Mouse (Mus musculus) adrenal gland, postnatal 25 days (tissue): Measurements from ENCODE around the gene Insc. TPM values are rescaled to one million over a fixed set of nuclear protein-coding genes. Genes with fewer than 3 reads are reported as not detected.

Source experiments
- DNase-seq: peaks from one replicate; pipeline ENCODE4 v3.0.0; 2021; ENCODE audit warnings: mixed read lengths
- total RNA-seq: library from RNA; stranded (reverse); gene quantifications from 2 replicates; pipeline ENCODE4 v1.2.3, GENCODE M21; 2021

Insc gene
- total RNA-seq, 1 experiment from 2014 or later, result 2.6 TPM

DNA sequence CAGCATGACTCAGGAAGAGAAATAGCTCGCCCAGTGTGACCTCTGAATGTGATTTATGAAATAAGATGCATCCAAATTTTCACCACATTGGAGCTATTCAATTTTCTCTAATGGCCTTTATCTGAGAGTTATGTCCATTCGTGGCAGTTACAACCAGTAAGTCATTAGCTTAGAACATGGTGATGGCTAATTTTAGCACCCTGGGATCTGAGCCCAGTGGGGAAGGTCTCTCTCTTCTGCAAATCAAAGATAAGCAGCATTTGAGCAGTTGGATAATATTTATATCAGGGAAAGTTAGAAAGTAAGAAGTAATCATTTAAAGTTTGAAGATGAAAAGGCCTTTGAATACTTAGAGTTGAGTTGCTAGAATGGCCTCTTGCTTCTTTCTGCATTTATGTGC, 19.2 kb downstream of the Insc start:
- DNase-seq, result no peak

DNA sequence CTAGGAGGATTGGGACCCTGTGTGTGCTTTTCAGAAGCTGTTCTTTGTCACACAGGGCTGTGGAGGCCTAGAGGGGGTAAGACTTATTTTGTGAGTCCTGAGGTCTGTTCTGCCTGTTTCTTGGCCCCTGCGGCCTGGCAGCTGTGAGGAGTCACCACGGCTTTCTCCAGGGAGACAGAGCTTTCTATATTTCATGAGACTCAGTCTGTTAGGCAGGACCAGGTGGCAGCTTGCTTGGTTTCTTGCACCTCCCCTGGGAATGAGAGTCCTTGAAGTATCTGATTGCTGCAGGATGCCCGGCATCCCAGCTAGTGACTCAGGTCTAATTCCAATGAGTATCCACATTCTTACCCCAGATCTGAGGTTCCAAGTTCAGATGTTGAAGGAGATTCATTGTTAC, 21.8 kb downstream of the Insc start:
- no peak for DNase-seq

DNA sequence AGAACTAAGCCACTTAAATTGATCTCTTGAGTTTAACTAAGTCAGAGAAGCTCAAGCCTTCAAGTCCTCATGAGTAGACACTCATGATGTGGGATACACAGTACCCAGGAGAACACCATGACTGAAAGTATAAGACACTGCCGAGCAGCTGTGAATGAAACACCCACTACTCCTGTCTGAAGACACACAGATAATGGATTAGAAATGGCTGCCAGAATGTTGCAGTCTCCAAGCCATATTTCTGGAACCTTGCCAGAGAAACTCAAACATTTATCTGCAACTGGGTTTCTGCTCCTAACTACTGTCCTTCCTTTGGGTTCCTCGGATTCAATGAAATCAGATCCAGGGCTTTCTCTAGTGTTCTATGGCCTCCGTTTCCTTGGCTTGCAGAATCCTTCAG, 23.0 kb downstream of the Insc start:
- no peak for DNase-seq

DNA sequence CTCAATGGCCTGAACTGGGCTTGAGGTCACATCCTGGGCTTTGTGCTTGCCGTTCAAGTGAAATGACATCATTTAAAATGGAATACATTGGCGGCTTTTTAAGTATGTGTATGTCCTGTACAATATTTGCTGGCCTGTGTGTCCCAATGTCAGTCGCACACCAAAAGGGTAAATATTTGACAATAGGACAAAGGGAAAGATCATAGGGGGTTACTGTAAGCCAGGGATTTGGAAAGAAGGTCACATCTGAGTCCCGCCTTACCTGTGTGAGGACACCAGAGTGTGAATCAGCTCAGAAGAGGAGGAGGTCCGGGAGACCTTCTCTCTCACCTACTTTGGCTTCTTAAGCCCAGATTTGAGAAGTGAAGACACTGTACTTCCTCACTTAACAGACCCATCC, 25.0 kb downstream of the Insc start:
- DNase-seq, result no peak

DNA sequence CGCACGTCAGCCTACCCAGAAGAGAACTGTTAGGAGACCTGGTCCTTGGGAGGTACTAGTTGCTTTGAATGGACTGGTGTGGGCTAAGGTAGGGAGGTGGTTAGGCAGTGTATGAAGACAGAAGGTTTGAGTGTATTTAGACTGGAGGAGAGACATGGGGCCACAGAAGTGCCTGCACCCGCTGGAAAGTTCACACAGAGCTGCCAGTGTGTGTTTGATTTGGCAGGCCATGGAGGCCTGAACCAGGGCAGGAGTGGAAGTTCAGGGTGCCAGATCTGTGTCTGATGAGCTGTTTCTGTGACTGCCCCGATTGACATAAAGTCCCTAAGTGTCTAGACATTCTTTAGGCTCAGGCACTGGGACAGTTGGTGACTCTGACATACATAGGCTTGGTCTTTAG, 25.5 kb downstream of the Insc start:
- DNase-seq, result no peak

DNA sequence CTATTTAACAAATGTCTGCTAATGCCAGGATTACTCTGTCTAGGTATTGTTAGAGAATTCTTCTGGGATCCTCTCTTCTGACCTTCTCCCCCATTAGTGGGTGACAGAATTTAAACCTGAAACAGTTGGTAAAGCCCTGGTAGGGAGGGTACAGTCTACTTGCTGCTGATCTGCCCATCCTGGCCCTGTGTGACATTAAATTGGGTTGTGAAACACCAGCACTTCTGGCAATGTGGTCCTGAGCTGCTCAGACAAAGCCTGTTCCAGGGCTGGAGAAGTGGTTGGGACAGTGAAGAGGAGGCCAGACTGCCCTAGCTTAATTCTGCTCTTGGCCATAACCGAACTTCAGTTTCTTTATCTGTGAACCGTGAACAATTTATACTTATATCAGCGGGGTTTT, 27.1 kb downstream of the Insc start:
- no peak for DNase-seq

DNA sequence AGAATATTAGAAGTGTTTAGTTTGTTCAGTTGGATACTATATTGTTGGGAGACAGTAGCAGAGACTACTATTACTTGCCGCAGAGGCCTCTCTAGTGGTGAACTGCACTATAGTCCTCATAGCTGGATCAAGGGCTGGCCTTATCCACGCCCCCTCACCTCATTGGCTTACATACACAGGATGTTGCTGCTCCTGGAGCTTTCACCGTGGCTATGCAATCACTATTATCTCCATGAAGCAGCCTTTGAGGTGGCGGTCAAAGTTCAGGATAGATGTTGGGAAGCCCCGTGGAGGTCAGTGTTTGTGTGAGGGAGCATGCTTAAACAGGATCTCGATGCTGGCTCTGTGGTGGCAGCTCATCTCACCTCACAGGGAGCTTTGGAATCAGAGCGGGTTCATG, 28.3 kb downstream of the Insc start:
- no peak for DNase-seq

DNA sequence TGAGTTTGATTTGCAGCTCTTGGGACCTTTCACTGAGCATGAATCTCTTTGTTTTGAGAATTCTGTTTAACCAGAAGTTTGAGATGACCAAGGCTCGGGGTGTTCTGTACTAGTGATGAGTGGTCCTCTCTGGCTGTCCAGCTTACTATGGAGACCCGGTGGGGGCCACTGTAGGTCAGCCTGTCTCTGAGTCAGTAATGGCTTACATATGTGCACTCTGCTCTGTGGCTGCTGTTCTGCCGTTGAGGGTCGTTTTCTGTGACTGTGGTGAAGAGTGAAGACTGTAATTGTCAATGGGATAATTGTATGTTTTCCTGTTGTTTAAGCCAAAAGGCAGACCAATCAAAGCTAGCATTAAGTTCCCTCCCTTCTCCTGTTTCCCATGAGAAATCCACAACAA, 30.3 kb downstream of the Insc start:
- DNase-seq, result no peak

DNA sequence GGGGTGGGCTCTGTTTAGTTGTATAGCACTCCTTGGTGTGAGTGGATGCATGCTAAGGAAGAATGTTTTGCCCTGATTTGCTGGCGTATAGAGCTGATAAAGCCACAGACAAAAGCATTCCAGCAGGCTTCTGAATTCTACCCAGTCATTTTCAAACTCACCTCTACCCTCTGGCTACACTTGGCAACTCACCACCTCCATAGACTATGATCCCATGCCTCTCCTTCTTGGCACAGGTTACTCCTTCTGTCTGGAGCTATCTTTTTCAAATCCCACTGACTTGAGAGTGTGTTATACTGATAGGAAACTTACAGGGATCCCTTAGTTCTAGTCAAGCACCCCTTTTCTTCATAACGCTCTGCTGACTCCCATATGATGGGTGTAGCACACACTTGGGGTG, 32.4 kb downstream of the Insc start:
- no peak for DNase-seq

DNA sequence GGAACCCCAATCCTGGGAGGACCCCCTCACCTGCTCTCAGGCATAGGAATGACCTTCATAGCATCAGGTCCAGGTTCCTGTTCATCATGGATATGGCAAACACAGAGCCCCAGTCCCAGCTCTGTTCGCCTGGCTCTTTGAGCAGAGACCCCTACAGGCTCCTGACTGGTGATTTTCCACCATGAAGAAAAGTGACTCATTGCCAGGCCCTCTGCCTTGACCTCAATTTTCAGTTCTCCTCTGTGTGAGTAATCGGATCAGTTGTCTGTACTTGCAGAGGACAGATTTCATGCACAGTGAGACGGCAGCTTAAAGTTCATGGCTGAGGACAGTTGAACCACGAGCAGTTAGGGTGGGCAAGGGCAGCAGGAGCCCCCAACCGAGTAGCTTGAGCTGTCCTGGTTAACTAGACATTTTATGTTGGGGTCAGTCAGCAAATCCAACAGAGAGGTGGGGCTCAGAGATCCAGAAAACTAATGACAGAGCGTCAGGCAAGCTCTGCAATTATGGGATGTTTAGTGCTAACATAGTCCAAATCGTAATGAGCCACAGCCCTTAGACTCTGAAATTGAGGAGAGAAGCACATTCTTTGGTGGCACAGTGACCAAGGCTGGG, 34.8 kb downstream of the Insc start:
- peak; percentile 40 for DNase-seq

DNA sequence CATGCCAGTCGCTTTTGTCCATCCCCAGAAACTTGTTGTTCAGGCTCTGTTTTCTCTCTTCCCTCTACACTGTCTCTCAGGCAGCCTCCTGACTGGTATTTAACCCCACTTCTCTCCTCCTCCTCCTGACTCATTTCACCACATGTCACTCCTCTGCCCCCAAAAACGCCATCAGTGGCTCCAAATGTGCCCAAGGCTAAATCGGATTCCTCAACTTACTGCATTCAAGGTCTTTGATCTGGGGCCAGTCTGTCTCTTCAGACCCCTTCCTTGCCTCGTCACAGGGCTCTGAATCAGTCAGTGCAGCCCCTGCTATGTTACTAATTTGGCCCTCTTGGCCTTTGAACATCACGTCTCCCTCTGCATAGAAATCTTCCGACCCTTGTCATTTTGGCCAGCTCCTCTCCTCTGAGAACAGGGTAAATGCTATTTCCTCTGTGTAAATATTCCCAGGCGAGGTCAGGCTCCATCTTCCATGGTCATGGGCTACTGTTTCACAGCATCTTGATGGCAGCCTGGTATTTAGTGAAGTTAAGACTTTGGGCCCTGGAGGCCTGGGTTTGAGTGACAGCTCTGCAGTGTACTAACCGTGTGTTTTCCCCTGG, 35.7 kb downstream of the Insc start:
- peak; percentile 17 for DNase-seq

DNA sequence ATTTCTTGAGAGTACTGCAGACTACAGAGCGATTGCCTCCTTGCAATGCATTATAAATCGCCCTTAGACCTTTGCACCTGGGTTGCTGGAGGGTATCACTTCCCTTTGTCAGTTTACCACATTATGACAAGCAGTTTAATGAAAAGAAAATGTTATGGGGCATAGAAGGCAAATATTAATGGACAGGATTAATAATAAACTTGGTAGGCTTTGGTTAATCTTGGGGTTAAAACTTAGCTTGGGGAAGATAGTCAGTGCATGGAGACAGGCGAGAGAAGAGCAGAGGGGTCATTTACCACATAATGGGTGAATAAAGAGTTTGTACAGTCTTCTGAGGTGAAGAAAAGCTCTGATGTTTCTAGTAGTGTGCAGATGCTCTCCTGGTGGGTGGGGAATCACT, 39.8 kb downstream of the Insc start:
- no peak for DNase-seq

DNA sequence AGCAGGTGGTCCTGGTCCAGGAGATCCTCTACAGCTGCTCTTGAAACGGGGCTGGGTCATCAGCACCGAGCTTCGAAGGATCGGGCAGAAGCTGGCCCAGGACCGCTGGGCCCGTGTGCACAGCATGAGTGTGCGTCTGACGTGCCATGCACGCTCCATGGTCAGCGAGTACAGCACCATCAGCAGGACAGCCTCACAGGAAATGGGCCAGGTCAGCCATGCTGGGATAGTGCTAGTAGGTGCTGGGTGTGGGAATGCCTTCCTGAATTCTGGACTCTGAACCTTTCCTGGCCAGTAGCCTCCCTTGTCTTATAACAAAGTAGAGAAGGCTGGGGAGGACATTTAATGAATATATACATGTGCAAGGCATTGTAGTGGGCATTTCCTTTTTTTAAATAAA, 47.6 kb downstream of the Insc start:
- no peak for DNase-seq

DNA sequence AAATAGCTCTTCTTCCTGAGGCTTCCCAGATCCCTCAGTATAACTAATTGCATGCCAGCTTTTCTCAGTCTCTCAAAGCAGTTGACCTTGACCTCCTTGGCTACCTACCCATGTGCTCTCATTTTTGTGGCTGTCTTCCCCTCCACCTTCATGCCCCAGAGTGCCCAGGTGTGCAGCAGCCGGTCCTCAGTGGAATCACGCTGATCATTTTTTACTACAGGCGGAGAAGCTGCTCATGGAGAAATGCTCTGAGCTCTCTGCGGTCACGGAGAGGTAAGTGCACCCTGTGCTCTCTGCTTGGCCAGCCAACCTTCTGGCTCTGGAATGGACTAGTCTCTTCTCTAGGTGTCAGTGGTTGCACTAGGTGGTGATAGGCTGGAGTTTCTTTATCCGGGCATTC, 48.5 kb downstream of the Insc start:
- DNase-seq, result no peak

DNA sequence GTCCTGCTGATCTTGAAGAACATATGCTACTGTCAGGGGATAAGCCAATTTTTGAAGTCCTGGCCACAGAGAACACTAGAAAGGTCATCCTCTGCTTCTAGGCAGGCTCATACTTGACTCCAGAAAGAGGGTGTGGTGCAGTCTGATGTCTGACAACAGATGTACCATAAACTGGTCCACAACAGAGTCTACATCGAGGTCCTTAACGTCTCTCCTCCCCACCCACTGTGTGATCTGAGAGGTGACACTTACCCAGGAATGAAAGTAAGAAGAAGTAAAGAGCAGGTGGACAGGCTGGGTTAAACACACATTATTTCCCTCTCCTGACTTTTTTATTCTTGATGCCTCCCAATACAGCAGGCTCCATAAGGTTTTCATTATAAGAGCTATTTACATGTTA, 50.9 kb downstream of the Insc start:
- no peak for DNase-seq

DNA sequence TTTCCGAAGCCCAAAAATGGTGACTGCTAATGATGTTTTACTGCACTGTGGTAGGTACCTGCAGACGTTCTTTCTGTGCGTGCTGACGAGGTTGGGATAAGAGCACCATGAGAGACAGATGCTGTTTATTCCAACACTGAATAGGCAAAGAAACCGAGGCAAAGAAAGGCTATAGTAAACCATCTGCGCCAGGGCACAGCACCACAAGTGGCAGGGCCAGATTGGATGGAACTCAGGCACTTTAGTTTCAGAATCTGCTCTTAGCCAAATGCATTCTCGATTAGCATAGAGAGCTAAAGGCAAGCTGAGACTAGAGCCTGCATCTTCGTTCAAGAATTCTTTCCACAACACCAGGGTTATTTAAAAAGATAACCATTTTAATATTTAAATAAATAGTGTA, 59.1 kb downstream of the Insc start:
- DNase-seq, result no peak

DNA sequence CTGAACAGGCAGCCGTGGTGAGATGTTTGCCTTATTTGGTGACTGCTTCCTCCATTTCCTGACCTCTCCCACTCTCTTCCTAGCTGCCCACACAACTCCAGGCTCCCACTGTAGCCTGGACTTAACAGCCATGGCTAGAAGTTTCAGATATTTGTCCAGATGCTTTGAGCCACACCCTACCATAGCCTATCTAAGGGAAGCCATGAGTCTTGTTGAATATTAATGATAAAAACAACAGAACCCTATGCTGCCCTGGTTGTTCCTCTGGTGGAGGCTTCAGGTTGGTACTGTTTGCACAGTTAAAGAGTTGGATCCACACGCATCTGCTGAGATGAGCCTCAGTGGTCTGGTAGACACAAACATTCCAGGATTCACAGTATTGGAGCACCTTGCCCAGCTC, 61.8 kb downstream of the Insc start:
- no peak for DNase-seq

DNA sequence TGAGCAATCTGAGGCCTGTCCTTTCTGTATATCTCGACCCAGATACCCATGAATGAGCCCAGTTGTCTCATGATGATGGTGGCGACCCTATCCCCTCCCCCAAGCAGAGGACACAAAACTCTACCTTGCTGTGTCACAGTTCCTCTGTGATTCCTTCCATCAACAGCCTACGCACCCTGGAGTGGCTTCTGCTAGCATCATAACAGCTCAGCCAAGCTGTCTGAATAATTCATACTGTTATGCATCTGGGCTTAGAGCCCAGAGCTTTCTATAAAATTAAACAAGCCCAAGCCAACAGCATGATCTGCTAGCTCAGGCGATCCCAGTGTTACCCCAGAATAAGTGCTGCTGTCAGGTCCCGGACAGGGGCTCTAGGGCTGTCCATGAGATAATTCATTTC, 63.8 kb downstream of the Insc start:
- no peak for DNase-seq

DNA sequence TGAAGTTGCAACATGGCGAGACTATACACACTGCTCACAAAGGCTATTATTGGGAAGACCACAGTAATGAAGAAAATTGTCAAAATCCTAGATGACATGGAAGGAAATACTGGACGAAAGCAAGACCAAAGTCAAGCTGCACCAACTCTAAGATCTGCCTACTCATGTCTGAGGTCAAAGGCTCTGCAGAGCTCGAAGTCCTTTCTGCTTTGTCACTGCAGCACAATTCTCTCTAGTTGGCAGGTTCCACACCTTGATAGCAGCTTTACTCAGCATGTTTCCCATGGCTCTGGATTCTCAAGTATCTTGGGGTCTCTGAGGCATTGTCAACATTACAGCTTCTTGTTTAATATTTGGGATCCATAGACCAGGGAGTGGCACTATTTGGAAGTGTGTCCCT, 64.8 kb downstream of the Insc start:
- no peak for DNase-seq

DNA sequence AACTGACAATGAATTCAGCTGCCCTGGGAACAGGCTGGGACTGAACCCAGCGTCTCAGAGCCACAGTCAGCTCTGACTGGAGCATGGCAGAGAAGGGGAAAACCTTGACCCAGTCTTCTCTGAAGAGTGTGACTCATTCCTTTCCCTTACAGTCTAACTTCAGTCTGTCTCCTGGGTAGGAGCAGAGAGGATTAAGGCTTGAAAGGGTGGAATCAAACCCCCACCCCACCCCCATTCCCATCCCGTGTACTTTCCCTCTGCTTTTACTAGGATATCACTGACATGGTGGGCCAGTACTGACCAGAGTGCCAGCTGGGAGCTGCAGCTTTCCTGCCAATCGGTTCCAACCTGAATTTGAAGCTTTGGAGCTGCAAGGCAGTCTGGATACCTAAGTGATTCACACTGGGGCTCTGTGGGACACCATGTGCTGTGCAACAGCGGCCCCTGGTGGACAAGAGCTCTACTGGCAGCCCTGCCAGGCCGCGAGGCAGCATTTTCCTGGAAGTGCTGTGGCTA, 73.9 kb downstream of the Insc start:
- DNase-seq, result peak; percentile 92

DNA sequence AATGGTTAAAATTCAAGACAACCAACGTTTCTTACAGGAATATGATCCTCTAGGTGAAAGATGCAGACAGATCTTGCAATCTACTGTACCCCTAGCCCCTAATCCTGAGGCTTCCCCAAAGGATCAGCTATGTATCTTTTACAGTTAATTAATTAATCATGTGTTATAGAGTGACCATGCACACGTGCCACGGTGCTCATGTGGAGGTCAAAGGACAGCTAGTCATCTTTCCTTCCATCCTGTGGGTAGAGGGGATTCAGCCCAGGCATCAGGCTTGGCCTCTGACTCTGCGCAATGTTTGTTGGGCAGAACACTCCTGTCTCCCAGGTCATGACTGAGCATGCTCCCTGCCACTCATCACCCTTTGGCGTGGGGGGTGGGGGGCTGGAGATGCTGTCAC, 74.4 kb downstream of the Insc start:
- DNase-seq, result no peak

DNA sequence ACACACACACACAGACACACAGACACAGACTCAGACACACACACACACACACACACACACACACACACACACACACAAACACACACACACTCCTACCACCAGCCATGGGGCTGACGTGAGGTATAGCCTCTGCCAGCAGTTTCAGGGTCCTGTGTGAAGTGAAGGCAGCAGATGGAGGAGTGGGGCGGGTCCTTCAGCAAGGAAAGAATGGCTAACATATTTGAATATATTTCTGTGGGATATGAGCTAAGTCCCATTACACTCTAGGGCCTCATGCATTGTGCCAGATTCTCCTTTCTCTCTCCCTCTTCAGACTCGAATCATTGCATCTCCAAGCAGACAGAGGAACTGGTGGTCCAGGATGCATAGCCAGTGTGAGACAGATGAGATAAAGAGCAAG, 74.9 kb downstream of the Insc start:
- no peak for DNase-seq

DNA sequence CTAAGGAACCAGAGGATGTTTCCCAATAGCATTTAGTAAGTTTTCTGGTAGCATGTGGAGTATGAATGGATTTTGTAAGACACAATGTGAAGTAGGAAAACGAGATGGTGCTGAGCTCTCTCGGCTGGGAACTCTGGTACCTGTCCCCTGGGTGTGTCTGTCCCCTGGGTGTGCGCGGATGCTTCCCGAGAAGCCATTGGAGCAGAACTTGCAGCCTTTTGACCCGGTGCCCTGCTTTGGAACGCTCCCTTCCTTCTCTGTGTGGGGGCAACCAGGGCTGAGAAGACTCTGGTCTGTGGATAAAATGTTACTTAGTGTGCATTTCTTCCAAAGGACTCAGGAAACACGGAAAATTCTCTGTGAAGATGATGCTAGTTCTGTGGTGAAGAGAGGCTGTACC, 75.3 kb downstream of the Insc start:
- no peak for DNase-seq

DNA sequence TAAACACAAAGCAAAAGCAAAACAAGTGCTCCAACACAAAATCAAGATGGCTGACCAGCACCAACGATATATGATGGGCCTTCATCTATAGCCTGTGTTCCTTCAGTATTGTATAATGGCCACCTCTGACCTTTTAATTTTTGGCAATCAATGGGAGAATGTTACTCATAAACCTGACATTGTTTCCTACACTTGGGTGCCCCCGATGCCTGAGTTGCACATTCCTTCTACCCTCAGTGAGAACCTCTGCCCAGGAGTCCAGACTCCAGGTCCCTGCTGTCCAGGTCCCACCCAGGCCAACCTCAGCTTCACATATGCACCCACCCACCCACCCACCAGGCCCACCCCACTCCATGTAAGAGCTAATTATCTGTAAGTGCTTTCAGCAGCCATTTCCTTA, 79.2 kb downstream of the Insc start:
- DNase-seq, result no peak

DNA sequence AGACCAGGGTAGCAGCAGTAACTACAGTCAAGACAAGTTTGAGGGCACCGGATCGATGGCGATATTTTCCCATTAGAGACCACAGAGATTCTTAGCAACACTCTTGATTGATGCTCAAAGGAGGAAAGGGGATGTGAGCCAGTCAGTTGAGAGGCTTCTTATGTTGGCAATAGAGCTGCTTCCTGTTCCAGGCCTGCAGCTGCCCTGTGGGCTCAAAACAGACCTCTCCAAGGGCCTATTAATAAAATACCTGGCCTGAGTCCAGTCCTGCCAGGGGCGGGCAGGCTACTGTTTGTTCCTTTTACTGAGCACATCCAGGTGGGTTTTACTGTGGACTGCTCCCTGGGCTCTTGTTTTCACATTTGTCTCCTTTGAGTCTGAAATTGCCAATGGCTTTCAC, 83.9 kb downstream of the Insc start:
- no peak for DNase-seq
